In genomic region chr5:137338256-137338655, GRCm38 (mm10) we compare ENCODE assay signal across 8 mouse cellular contexts. TPM values are rescaled to one million over a fixed set of nuclear protein-coding genes. Genes with fewer than 3 reads are reported as not detected.
DNase-seq lines count a peak whose midpoint lies in the region; ATAC-seq and TF ChIP-seq lines count a peak whose summit lies in the region.

No protein-coding gene starts in this region.

- H3K9ac ChIP-seq in forebrain, embryonic 11.5 days (ENCODE audit: low read length), result peak overlapping the region; percentile 50
- H3K9ac ChIP-seq in heart, embryonic 16.5 days (ENCODE audit: low read length), result peak overlapping the region; percentile 74
- H3K9ac ChIP-seq in liver, embryonic 14.5 days (replicated peaks), result peak overlapping the region; percentile 67
- H3K9ac ChIP-seq in neural tube, embryonic 11.5 days (ENCODE audit: low read length), result peak overlapping the region; percentile 66
- peak overlapping the region; percentile 77 for H3K9ac ChIP-seq in stomach, embryonic 16.5 days (ENCODE audit: low read length)

- no peak for TF ChIP-seq CTCF in liver, embryonic 14.5 days (IDR thresholded peaks at IDR 0.05; ENCODE audit: low read depth)

- 1% methylated on average over 19 of the region's 19 CpGs for WGBS in forebrain, embryonic 11.5 days
- WGBS in heart, embryonic 16.5 days, result under 1% methylated on average over 19 of the region's 19 CpGs
- WGBS in liver, embryonic 14.5 days (ENCODE audit: insufficient replicate concordance), result under 1% methylated on average over 19 of the region's 19 CpGs
- under 1% methylated on average over 19 of the region's 19 CpGs for WGBS in neural tube, embryonic 11.5 days
- WGBS in stomach, embryonic 16.5 days, result under 1% methylated on average over 19 of the region's 19 CpGs

- peak overlapping the region; percentile 30 for H3K4me3 ChIP-seq in forebrain, embryonic 11.5 days (ENCODE audit: low read depth, low read length)
- H3K4me3 ChIP-seq in heart, embryonic 16.5 days (ENCODE audit: low read length), result peak overlapping the region; percentile 55
- peak overlapping the region; percentile 56 to 82 for H3K4me3 ChIP-seq in liver, embryonic 14.5 days (ENCODE audit: insufficient read depth in 1 of 2, low read depth in 2 of 2, low read length in 2 of 2)
- peak overlapping the region; percentile 32 for H3K4me3 ChIP-seq in neural tube, embryonic 11.5 days (ENCODE audit: low read depth, low read length)
- peak overlapping the region; percentile 51 for H3K4me3 ChIP-seq in stomach, embryonic 16.5 days (replicated peaks; ENCODE audit: low read length)

- peak; percentile 80 for DNase-seq in CD4-positive, CD25-positive, alpha-beta regulatory T cell, adult 2 months (ENCODE audit: low read depth, low spot score)
- DNase-seq in c-Kit-positive CD71-positive TER-119-negative erythroid progenitor cells, embryonic 14.5 days (ENCODE audit: low read depth), result peak; percentile 83
- peak; percentile 92 for DNase-seq in forebrain, embryonic 11.5 days (ENCODE audit: low spot score)
- DNase-seq in kidney, postnatal 36 days, result peak; percentile 96 to 97
- DNase-seq in liver, embryonic 14.5 days (ENCODE audit: low read depth in 3 of 3, low spot score in 3 of 3), result peak; percentile 55 to 71 (median 65)
- peak; percentile 92 for DNase-seq in neural tube, embryonic 11.5 days (ENCODE audit: low spot score)

- ATAC-seq in forebrain, embryonic 11.5 days (replicated peaks; ENCODE audit: low FRiP score), result peak; percentile 79
- peak; percentile 79 for ATAC-seq in heart, embryonic 16.5 days (replicated peaks; ENCODE audit: extremely low read depth, insufficient read depth, low FRiP score)
- peak; percentile 66 for ATAC-seq in liver, embryonic 14.5 days (ENCODE audit: insufficient read depth)
- peak; percentile 75 for ATAC-seq in neural tube, embryonic 11.5 days (ENCODE audit: insufficient read depth, low FRiP score, low TSS enrichment)
- peak; percentile 82 for ATAC-seq in stomach, embryonic 16.5 days (ENCODE audit: insufficient read depth, low FRiP score)

- peaks cover 11% of the 10 kb centered on the region for H3K4me1 ChIP-seq in forebrain, embryonic 11.5 days (replicated peaks; ENCODE audit: control insufficient read depth, insufficient read depth, low read length)
- H3K4me1 ChIP-seq in heart, embryonic 16.5 days (ENCODE audit: control insufficient read depth, insufficient read depth, low read length), result peaks cover 14% of the 10 kb centered on the region
- peaks cover 2 to 20% of the 10 kb centered on the region in 2 experiments; a peak in 2 of 4 replicates for H3K4me1 ChIP-seq in liver, embryonic 14.5 days (replicated peaks; ENCODE audit: control insufficient read depth in 2 of 2, insufficient read depth in 2 of 2, low read length in 1 of 2)
- H3K4me1 ChIP-seq in neural tube, embryonic 11.5 days (ENCODE audit: control insufficient read depth, insufficient read depth, low read length), result peaks cover 6% of the 10 kb centered on the region; the same call in 1 of the 2 replicates
- H3K4me1 ChIP-seq in stomach, embryonic 16.5 days (ENCODE audit: control insufficient read depth, insufficient read depth, low read length), result peaks cover 19% of the 10 kb centered on the region

- TF ChIP-seq EP300 in liver, embryonic 14.5 days (IDR thresholded peaks at IDR 0.05; ENCODE audit: low read depth), result no peak

- no peaks in the 10 kb centered on the region for H3K36me3 ChIP-seq in forebrain, embryonic 11.5 days (ENCODE audit: control insufficient read depth, insufficient read depth, low read length)
- H3K36me3 ChIP-seq in heart, embryonic 16.5 days (ENCODE audit: control insufficient read depth, insufficient read depth), result no peaks in the 10 kb centered on the region
- H3K36me3 ChIP-seq in liver, embryonic 14.5 days (replicated peaks; ENCODE audit: control insufficient read depth, insufficient read depth, low read depth), result no peaks in the 10 kb centered on the region
- H3K36me3 ChIP-seq in neural tube, embryonic 11.5 days (ENCODE audit: control insufficient read depth, insufficient read depth, low read length), result no peaks in the 10 kb centered on the region
- no peaks in the 10 kb centered on the region for H3K36me3 ChIP-seq in stomach, embryonic 16.5 days (ENCODE audit: control insufficient read depth, insufficient read depth, low read length)

- peak overlapping the region; percentile 78 for H3K4me2 ChIP-seq in forebrain, embryonic 11.5 days (ENCODE audit: low read depth, low read length, severe bottlenecking)
- H3K4me2 ChIP-seq in heart, embryonic 16.5 days (ENCODE audit: low read depth, low read length), result peak overlapping the region; percentile 75
- peak overlapping the region; percentile 83 for H3K4me2 ChIP-seq in liver, embryonic 14.5 days (ENCODE audit: low read depth)
- H3K4me2 ChIP-seq in neural tube, embryonic 11.5 days (ENCODE audit: low read depth), result peak overlapping the region; percentile 84
- peak overlapping the region; percentile 79 for H3K4me2 ChIP-seq in stomach, embryonic 16.5 days (ENCODE audit: low read depth, low read length)

- 0 out of 2 replicates have a peak overlapping the region, but pooled peaks have one; percentile 37 for H3K27ac ChIP-seq in forebrain, embryonic 11.5 days (ENCODE audit: low read depth, low read length)
- peak overlapping the region; percentile 91 for H3K27ac ChIP-seq in heart, embryonic 16.5 days (ENCODE audit: low read length)
- H3K27ac ChIP-seq in liver, embryonic 14.5 days, result no peak overlapping the region
- H3K27ac ChIP-seq in neural tube, embryonic 11.5 days (ENCODE audit: low read depth, low read length), result peak overlapping the region; percentile 76
- peak overlapping the region; percentile 90 for H3K27ac ChIP-seq in stomach, embryonic 16.5 days (ENCODE audit: low read length)

- no peaks in the 10 kb centered on the region for H3K9me3 ChIP-seq in forebrain, embryonic 11.5 days (ENCODE audit: control insufficient read depth, low read length)
- no peaks in the 10 kb centered on the region for H3K9me3 ChIP-seq in heart, embryonic 16.5 days (replicated peaks; ENCODE audit: control insufficient read depth, low read length)
- H3K9me3 ChIP-seq in liver, embryonic 14.5 days (ENCODE audit: control insufficient read depth, low read length), result no peaks in the 10 kb centered on the region
- no peaks in the 10 kb centered on the region for H3K9me3 ChIP-seq in neural tube, embryonic 11.5 days (ENCODE audit: control insufficient read depth, low read length)
- no peaks in the 10 kb centered on the region for H3K9me3 ChIP-seq in stomach, embryonic 16.5 days (replicated peaks; ENCODE audit: control insufficient read depth, low read length)

- no peaks in the 10 kb centered on the region for H3K27me3 ChIP-seq in forebrain, embryonic 11.5 days (ENCODE audit: control insufficient read depth, insufficient read depth, low read length)
- H3K27me3 ChIP-seq in heart, embryonic 16.5 days (ENCODE audit: control insufficient read depth, insufficient read depth, low read length), result no peaks in the 10 kb centered on the region
- H3K27me3 ChIP-seq in liver, embryonic 14.5 days (ENCODE audit: control insufficient read depth, insufficient read depth, low read length), result no peaks in the 10 kb centered on the region
- H3K27me3 ChIP-seq in neural tube, embryonic 11.5 days (ENCODE audit: control insufficient read depth, insufficient read depth, low read length), result no peaks in the 10 kb centered on the region
- H3K27me3 ChIP-seq in stomach, embryonic 16.5 days (ENCODE audit: control insufficient read depth, insufficient read depth, low read length), result no peaks in the 10 kb centered on the region

RNA-seq across cellular contexts. Expression of gene Slc12a9, which starts 4.9 kb away (rescaled TPM):
- polyA plus RNA-seq in forebrain, embryonic 11.5 days (2014; fragmentation: Nextera tagmentation; extraction: Ambion mirVana), result 9.9 and 10.5 TPM in 2 replicates
- 7.7 and 8.5 TPM in 2 replicates for polyA plus RNA-seq in heart, embryonic 16.5 days (2015; fragmentation: Nextera tagmentation; extraction: Ambion mirVana)
- 2.2 and 2.4 TPM in 2 replicates for polyA plus RNA-seq in liver, embryonic 14.5 days (2012; rRNA removed)
- polyA plus RNA-seq in liver, embryonic 14.5 days (2014; fragmentation: Nextera tagmentation; extraction: Ambion mirVana), result 1.2 TPM in 2 replicates
- 7.9 and 9.0 TPM in 2 replicates for polyA plus RNA-seq in neural tube, embryonic 11.5 days (2014; fragmentation: Nextera tagmentation; extraction: Ambion mirVana)
- polyA plus RNA-seq in stomach, embryonic 16.5 days (2015; fragmentation: Nextera tagmentation; extraction: Ambion mirVana), result 12.6 and 13.7 TPM in 2 replicates

RNA-seq across cellular contexts. Expression of gene Ephb4, which starts 11.7 kb away (rescaled TPM):
- polyA plus RNA-seq in forebrain, embryonic 11.5 days (2014; fragmentation: Nextera tagmentation; extraction: Ambion mirVana), result 34.6 and 35.0 TPM in 2 replicates
- polyA plus RNA-seq in heart, embryonic 16.5 days (2015; fragmentation: Nextera tagmentation; extraction: Ambion mirVana), result 32.1 and 36.4 TPM in 2 replicates
- 7.8 and 8.2 TPM in 2 replicates for polyA plus RNA-seq in liver, embryonic 14.5 days (2012; rRNA removed)
- polyA plus RNA-seq in liver, embryonic 14.5 days (2014; fragmentation: Nextera tagmentation; extraction: Ambion mirVana), result 5.7 and 6.6 TPM in 2 replicates
- 33.5 and 33.6 TPM in 2 replicates for polyA plus RNA-seq in neural tube, embryonic 11.5 days (2014; fragmentation: Nextera tagmentation; extraction: Ambion mirVana)
- polyA plus RNA-seq in stomach, embryonic 16.5 days (2015; fragmentation: Nextera tagmentation; extraction: Ambion mirVana), result 31.3 and 31.6 TPM in 2 replicates

RNA-seq across cellular contexts. Expression of gene Trip6, which starts 24.1 kb away (rescaled TPM):
- polyA plus RNA-seq in forebrain, embryonic 11.5 days (2014; fragmentation: Nextera tagmentation; extraction: Ambion mirVana), result 50.1 and 56.7 TPM in 2 replicates
- 43.1 and 49.7 TPM in 2 replicates for polyA plus RNA-seq in heart, embryonic 16.5 days (2015; fragmentation: Nextera tagmentation; extraction: Ambion mirVana)
- polyA plus RNA-seq in liver, embryonic 14.5 days (2012; rRNA removed), result 6.7 and 7.2 TPM in 2 replicates
- polyA plus RNA-seq in liver, embryonic 14.5 days (2014; fragmentation: Nextera tagmentation; extraction: Ambion mirVana), result 4.9 and 6.4 TPM in 2 replicates
- 38.1 and 40.3 TPM in 2 replicates for polyA plus RNA-seq in neural tube, embryonic 11.5 days (2014; fragmentation: Nextera tagmentation; extraction: Ambion mirVana)
- 77.6 and 77.8 TPM in 2 replicates for polyA plus RNA-seq in stomach, embryonic 16.5 days (2015; fragmentation: Nextera tagmentation; extraction: Ambion mirVana)

RNA-seq across cellular contexts. Expression of gene Srrt, which starts 30.8 kb away (rescaled TPM):
- polyA plus RNA-seq in forebrain, embryonic 11.5 days (2014; fragmentation: Nextera tagmentation; extraction: Ambion mirVana), result 190 TPM in 2 replicates
- 94.5 and 97.0 TPM in 2 replicates for polyA plus RNA-seq in heart, embryonic 16.5 days (2015; fragmentation: Nextera tagmentation; extraction: Ambion mirVana)
- polyA plus RNA-seq in liver, embryonic 14.5 days (2012; rRNA removed), result 64.1 and 93.4 TPM in 2 replicates
- 50.2 and 56.0 TPM in 2 replicates for polyA plus RNA-seq in liver, embryonic 14.5 days (2014; fragmentation: Nextera tagmentation; extraction: Ambion mirVana)
- 151 and 166 TPM in 2 replicates for polyA plus RNA-seq in neural tube, embryonic 11.5 days (2014; fragmentation: Nextera tagmentation; extraction: Ambion mirVana)
- 113 and 116 TPM in 2 replicates for polyA plus RNA-seq in stomach, embryonic 16.5 days (2015; fragmentation: Nextera tagmentation; extraction: Ambion mirVana)

RNA-seq across cellular contexts. Expression of gene Ufsp1, which starts 43.8 kb away (rescaled TPM):
- 6.8 and 8.0 TPM in 2 replicates for polyA plus RNA-seq in forebrain, embryonic 11.5 days (2014; fragmentation: Nextera tagmentation; extraction: Ambion mirVana)
- polyA plus RNA-seq in heart, embryonic 16.5 days (2015; fragmentation: Nextera tagmentation; extraction: Ambion mirVana), result 8.5 TPM in 2 replicates
- polyA plus RNA-seq in liver, embryonic 14.5 days (2012; rRNA removed), result 8.2 and 9.4 TPM in 2 replicates
- 6.3 and 7.9 TPM in 2 replicates for polyA plus RNA-seq in liver, embryonic 14.5 days (2014; fragmentation: Nextera tagmentation; extraction: Ambion mirVana)
- 9.3 and 10.9 TPM in 2 replicates for polyA plus RNA-seq in neural tube, embryonic 11.5 days (2014; fragmentation: Nextera tagmentation; extraction: Ambion mirVana)
- polyA plus RNA-seq in stomach, embryonic 16.5 days (2015; fragmentation: Nextera tagmentation; extraction: Ambion mirVana), result 7.3 and 8.6 TPM in 2 replicates
